Mouse (Mus musculus): ENCODE data around the gene Exoc6. TPM values are rescaled to one million over a fixed set of nuclear protein-coding genes. Genes with fewer than 3 reads are reported as not detected.

Gene Exoc6
- polyA plus RNA-seq, 1 experiment from 2014 or later, result 27.8 TPM

DNA sequence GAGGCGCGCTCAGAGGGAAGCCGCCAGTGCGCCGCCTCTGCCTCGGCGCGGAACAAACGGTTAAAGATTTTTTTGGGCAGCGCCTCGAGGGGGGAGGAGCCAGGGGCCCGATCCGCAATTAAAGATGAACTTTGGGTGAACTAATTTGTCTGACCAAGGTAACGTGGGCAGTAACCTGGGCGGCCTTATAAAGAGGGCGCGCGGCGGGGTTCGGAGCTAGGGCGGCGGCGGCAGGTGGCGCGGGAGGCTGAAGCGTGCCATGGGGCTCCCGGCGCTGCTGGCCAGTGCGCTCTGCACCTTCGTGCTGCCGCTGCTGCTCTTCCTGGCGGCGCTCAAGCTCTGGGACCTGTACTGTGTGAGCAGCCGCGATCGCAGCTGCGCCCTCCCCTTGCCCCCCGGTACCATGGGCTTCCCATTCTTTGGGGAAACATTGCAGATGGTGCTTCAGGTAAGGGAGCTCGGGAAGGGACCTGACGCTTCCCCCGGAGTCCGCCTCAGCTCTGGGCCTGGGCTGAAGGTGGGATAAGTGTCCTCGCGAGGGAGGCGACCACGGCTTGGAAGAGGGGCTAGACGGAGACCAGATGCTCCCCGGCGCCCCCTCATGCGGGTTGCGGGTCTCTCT is 147.5 kb downstream of the Exoc6 start, which contains the start of gene Cyp26a1:
Cyp26a1 (plus strand) TSS at position 148 of the 622 bp plus-strand sequence.
- no peaks in the 10 kb centered on the region for H3K36me3 ChIP-seq (ENCODE audit: control insufficient read depth, insufficient read depth, low read length)
- H3K27me3 ChIP-seq (ENCODE audit: control insufficient read depth, insufficient read depth, low read depth, low read length), result peaks cover 88% of the 10 kb centered on the region
- H3K27ac ChIP-seq (ENCODE audit: low read length), result no peak within 1 kb of the TSS
- 0 out of 2 replicates have a peak, but pooled peaks have one; percentile 41 for ATAC-seq
- no peaks in the 10 kb centered on the region for H3K9me3 ChIP-seq (replicated peaks; ENCODE audit: control insufficient read depth, low read length, poor library complexity, severe bottlenecking)
- H3K4me1 ChIP-seq (ENCODE audit: control insufficient read depth, insufficient read depth, low read length), result peaks cover 26% of the 10 kb centered on the region
- peak within 1 kb of the TSS; percentile 66 for H3K4me2 ChIP-seq (ENCODE audit: low read length)
- WGBS, result under 1% methylated on average over 51 of the region's 51 CpGs
- peak within 1 kb of the TSS; percentile 34 for H3K4me3 ChIP-seq (ENCODE audit: low read depth, low read length)
- H3K9ac ChIP-seq (ENCODE audit: low read depth, low read length), result 0 out of 2 replicates have a peak within 1 kb of the TSS, but pooled peaks have one; percentile 15

DNA sequence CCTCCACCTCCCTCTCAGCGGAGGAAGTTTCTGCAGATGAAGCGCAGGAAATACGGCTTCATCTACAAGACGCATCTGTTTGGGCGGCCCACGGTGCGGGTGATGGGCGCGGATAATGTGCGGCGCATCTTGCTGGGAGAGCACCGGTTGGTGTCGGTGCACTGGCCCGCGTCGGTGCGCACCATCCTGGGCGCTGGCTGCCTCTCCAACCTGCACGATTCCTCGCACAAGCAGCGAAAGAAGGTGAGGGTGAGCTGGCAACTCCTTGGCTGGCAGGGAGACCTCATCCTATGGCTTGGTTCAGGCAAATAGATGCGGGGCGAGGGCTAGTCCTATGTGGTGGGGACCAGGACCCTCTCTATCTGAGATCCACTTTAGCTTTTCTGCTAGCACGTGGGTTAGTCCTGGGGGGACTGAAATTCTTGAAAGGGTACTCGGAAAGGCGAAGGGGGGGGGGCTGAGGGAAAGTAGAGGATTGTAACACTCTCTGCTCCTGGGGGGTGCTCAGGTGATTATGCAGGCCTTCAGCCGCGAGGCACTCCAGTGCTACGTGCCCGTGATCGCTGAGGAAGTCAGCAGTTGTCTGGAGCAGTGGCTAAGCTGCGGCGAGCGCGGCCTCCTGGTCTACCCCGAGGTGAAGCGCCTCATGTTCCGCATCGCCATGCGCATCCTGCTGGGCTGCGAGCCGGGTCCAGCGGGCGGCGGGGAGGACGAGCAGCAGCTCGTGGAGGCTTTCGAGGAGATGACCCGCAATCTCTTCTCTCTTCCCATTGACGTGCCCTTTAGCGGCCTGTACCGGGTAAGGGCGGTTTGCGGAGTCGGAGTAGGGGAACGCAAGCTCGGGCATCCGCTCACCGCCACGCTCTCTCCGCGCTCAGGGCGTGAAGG is 148.3 kb downstream of the Exoc6 start:
- H3K4me1 ChIP-seq (ENCODE audit: control insufficient read depth, insufficient read depth, low read length), result peaks cover 22% of the 10 kb centered on the region
- no peak overlapping the region for H3K9ac ChIP-seq (ENCODE audit: low read depth, low read length)
- peaks cover 87% of the 10 kb centered on the region for H3K27me3 ChIP-seq (ENCODE audit: control insufficient read depth, insufficient read depth, low read depth, low read length)
- peak; percentile 44 for ATAC-seq
- no peak overlapping the region for H3K27ac ChIP-seq (ENCODE audit: low read length)
- no peaks in the 10 kb centered on the region for H3K9me3 ChIP-seq (replicated peaks; ENCODE audit: control insufficient read depth, low read length, poor library complexity, severe bottlenecking)
- under 1% methylated on average over 63 of the region's 63 CpGs for WGBS
- peak overlapping the region; percentile 66 for H3K4me2 ChIP-seq (ENCODE audit: low read length)
- no peaks in the 10 kb centered on the region for H3K36me3 ChIP-seq (ENCODE audit: control insufficient read depth, insufficient read depth, low read length)
- H3K4me3 ChIP-seq (ENCODE audit: low read depth, low read length), result peak overlapping the region; percentile 34

DNA sequence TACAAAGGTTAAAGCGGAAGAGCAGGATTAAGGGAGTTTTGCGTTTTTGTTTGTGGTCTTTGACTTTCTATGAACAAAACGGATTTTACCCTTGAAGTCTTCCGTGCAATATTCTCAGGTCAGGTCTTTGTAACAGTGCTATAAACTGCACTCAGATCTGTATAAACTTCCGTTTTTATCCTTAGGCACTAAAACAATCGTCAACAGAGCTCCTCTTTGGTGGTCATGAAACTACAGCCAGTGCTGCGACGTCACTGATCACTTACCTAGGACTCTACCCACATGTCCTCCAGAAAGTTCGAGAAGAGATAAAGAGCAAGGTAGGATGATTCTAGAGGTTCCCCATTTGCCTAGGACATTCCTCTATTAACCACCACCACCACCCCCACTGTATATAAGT is 149.5 kb downstream of the Exoc6 start:
- H3K27ac ChIP-seq (ENCODE audit: low read length), result no peak overlapping the region

DNA sequence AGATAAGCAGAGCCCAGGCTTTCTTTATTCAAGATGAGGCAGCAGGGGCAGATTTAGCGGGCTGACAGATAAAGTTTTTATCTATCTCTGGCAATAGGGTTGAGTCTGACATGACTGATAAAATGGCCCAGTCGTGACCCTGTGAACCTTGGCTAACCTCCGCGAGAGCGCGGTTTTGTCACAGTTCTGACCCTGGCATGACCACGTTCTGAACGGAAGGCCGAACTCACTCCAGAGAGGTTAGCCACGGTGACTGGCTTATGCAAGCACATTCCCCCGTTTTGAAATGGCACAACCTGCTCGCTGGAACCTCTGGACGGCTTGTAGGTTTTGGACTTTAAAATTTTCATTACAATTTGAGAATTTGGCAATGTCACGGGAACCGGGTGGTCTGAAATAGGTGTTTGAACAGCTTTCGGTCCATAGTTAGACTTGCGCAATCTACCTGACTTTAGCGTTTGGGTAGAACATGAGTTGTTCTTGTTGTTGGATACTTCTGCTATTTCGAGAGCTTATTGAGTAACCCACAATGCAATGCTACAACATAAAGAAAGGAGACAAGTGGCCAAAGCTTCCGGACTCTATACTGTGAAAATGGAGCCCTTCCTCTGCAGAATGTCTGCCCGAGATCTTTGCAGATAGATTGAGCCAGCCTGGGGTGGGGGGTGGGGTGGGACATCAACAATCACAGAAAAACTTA is 152.3 kb downstream of the Exoc6 start:
- 78% methylated on average over 21 of the region's 21 CpGs for WGBS
- ATAC-seq, result no peak
- peaks cover 16% of the 10 kb centered on the region for H3K4me1 ChIP-seq (ENCODE audit: control insufficient read depth, insufficient read depth, low read length)
- H3K9ac ChIP-seq (ENCODE audit: low read depth, low read length), result no peak overlapping the region
- H3K27ac ChIP-seq (ENCODE audit: low read length), result no peak overlapping the region
- H3K4me3 ChIP-seq (ENCODE audit: low read depth, low read length), result no peak overlapping the region
- no peaks in the 10 kb centered on the region for H3K9me3 ChIP-seq (replicated peaks; ENCODE audit: control insufficient read depth, low read length, poor library complexity, severe bottlenecking)
- no peaks in the 10 kb centered on the region for H3K36me3 ChIP-seq (ENCODE audit: control insufficient read depth, insufficient read depth, low read length)
- no peak overlapping the region for H3K4me2 ChIP-seq (ENCODE audit: low read length)
- H3K27me3 ChIP-seq (ENCODE audit: control insufficient read depth, insufficient read depth, low read depth, low read length), result peaks cover 56% of the 10 kb centered on the region

More for the DNA sequence above, 149.5 kb downstream of the Exoc6 start:
- Histone ChIP-seq H3K9me3 (replicated peaks; ENCODE audit: control insufficient read depth, low read length, poor library complexity, severe bottlenecking) (no peaks in the 10 kb centered on the region), H3K36me3 (ENCODE audit: control insufficient read depth, insufficient read depth, low read length) (no peaks in the 10 kb centered on the region), H3K27me3 (ENCODE audit: control insufficient read depth, insufficient read depth, low read depth, low read length) (peaks cover 79% of the 10 kb centered on the region), H3K4me3 (ENCODE audit: low read depth, low read length) (no peak overlapping the region), H3K9ac (ENCODE audit: low read depth, low read length) (no peak overlapping the region), H3K4me1 (ENCODE audit: control insufficient read depth, insufficient read depth, low read length) (peaks cover 22% of the 10 kb centered on the region), H3K4me2 (ENCODE audit: low read length) (no peak overlapping the region)
- 18% methylated on average over 9 of the region's 9 CpGs for WGBS
- ATAC-seq, result no peak

DNA sequence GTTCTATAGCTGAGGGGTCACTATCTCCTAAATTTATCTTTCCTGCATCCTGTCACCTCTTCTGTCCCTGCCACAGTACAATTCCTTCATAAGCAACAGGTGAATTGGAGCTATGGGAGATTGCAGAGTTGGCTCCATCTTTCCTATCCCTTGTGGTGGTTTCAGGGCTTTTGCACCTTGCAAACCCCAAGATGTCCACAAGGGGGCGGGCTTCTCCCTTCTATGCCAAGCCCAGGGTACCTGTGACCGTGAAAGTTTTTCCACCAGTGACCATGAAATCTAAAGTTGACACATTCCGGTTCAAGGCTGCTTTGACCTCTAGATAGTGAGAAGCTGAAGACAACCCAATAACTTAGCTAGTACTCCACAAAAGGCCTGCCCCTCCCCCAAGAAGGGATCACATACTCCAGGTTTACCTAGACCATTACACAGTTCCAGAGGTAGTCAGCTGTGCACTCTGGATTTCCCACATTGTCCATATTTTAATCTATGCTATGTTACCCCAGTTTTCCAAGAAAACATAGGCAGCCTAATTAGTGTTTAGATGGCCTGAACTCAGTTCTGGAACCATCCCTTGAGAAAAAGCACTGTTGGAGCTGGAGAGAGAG is 153.8 kb downstream of the Exoc6 start:
- no peak overlapping the region for H3K4me3 ChIP-seq (ENCODE audit: low read depth, low read length)
- H3K36me3 ChIP-seq (ENCODE audit: control insufficient read depth, insufficient read depth, low read length), result no peaks in the 10 kb centered on the region
- no peak overlapping the region for H3K4me2 ChIP-seq (ENCODE audit: low read length)
- peak; percentile 48; the same call in 1 of the 2 replicates for ATAC-seq
- H3K27me3 ChIP-seq (ENCODE audit: control insufficient read depth, insufficient read depth, low read depth, low read length), result peaks cover 41% of the 10 kb centered on the region
- H3K9ac ChIP-seq (ENCODE audit: low read depth, low read length), result no peak overlapping the region
- 11% methylated on average over 3 of the region's 3 CpGs for WGBS
- no peaks in the 10 kb centered on the region for H3K9me3 ChIP-seq (replicated peaks; ENCODE audit: control insufficient read depth, low read length, poor library complexity, severe bottlenecking)
- peaks cover 2% of the 10 kb centered on the region for H3K4me1 ChIP-seq (ENCODE audit: control insufficient read depth, insufficient read depth, low read length)
- no peak overlapping the region for H3K27ac ChIP-seq (ENCODE audit: low read length)

DNA sequence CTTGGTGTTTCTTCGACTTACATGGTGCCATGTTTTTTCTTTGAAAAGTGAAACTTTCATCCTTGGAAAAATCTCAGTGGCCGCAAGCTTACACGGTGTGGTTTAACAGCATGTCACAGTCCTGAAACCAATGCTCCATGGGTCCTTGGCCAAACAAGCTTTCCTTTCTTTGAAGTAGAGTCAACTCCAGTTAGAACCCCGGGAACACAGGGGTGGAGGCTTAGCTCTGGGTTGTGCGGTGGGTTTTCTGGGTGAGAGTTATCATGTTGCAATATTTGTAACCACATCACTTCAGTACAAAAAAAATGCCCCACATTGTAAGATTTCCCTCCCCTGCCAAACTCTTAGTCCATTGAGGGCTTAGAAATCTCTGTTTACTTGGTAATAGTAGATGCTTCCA is 155.5 kb downstream of the Exoc6 start:
- ATAC-seq, result no peak
- no peak overlapping the region for H3K27ac ChIP-seq (ENCODE audit: low read length)

DNA sequence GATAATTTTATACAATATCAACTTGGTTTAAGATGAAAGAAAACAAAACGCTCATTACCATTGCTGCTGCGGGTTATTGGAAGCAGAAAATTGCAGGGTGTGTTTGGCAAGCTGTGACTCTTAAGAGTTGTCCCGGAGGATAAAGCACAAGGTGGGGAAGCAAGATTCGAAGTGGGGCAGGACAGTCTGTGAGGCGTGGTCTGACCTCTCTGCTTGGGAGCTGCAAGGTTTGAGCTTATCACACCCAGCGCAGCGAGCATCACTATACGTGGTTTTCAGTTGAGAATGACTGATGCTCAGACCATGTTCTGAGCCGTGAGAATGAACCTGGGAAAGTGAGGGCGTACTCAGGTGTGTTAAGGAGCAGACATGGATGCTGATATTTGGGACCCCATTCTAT is 164.5 kb downstream of the Exoc6 start:
- H3K9me3 ChIP-seq (replicated peaks; ENCODE audit: control insufficient read depth, low read length, poor library complexity, severe bottlenecking), result no peaks in the 10 kb centered on the region
- no peaks in the 10 kb centered on the region; the same call in 1 of the 2 replicates for H3K27me3 ChIP-seq (ENCODE audit: control insufficient read depth, insufficient read depth, low read depth, low read length)
- no peak overlapping the region for H3K9ac ChIP-seq (ENCODE audit: low read depth, low read length)
- no peak overlapping the region for H3K27ac ChIP-seq (ENCODE audit: low read length)
- ATAC-seq, result no peak
- H3K36me3 ChIP-seq (ENCODE audit: control insufficient read depth, insufficient read depth, low read length), result no peaks in the 10 kb centered on the region
- H3K4me3 ChIP-seq (ENCODE audit: low read depth, low read length), result no peak overlapping the region
- H3K4me2 ChIP-seq (ENCODE audit: low read length), result no peak overlapping the region
- WGBS, result 78% methylated on average over 10 of the region's 10 CpGs
- H3K4me1 ChIP-seq (ENCODE audit: control insufficient read depth, insufficient read depth, low read length), result no peaks in the 10 kb centered on the region

More for the DNA sequence above, 155.5 kb downstream of the Exoc6 start:
- 92% methylated on average over 5 of the region's 5 CpGs for WGBS
- Histone ChIP-seq H3K27me3 (ENCODE audit: control insufficient read depth, insufficient read depth, low read depth, low read length) (peaks cover 25% of the 10 kb centered on the region), H3K4me2 (ENCODE audit: low read length) (no peak overlapping the region), H3K36me3 (ENCODE audit: control insufficient read depth, insufficient read depth, low read length) (no peaks in the 10 kb centered on the region), H3K9me3 (replicated peaks; ENCODE audit: control insufficient read depth, low read length, poor library complexity, severe bottlenecking) (no peaks in the 10 kb centered on the region), H3K4me3 (ENCODE audit: low read depth, low read length) (no peak overlapping the region), H3K9ac (ENCODE audit: low read depth, low read length) (no peak overlapping the region), H3K4me1 (ENCODE audit: control insufficient read depth, insufficient read depth, low read length) (no peaks in the 10 kb centered on the region)

DNA sequence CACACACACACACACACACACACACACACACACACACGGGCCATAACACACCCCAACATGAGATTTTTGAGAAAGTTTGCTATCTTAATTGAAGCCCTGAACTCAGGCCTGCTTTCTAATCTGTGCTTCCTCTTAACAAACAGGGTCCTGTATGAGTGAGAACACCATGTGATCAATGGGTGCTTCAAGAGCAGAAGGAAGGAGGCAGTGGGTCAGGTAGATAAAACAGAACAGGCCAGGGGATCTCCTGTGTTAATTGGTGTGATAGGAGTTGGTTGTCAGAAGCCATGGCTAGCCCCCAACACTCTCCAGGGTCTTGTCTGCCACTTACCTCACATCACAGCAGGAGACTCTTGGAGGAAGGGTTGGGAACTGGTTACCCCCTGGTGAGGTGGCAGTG is 165.8 kb downstream of the Exoc6 start:
- no peak for ATAC-seq
- Histone ChIP-seq H3K36me3 (ENCODE audit: control insufficient read depth, insufficient read depth, low read length) (no peaks in the 10 kb centered on the region), H3K9ac (ENCODE audit: low read depth, low read length) (no peak overlapping the region), H3K4me1 (ENCODE audit: control insufficient read depth, insufficient read depth, low read length) (no peaks in the 10 kb centered on the region), H3K9me3 (replicated peaks; ENCODE audit: control insufficient read depth, low read length, poor library complexity, severe bottlenecking) (no peaks in the 10 kb centered on the region), H3K4me3 (ENCODE audit: low read depth, low read length) (no peak overlapping the region), H3K27ac (ENCODE audit: low read length) (no peak overlapping the region), H3K27me3 (ENCODE audit: control insufficient read depth, insufficient read depth, low read depth, low read length) (no peaks in the 10 kb centered on the region; the same call in 1 of the 2 replicates), H3K4me2 (ENCODE audit: low read length) (no peak overlapping the region)
- 91% methylated on average over 1 of the region's 1 CpGs for whole genome bisulfite sequencing
